In the genomic region with DNA sequence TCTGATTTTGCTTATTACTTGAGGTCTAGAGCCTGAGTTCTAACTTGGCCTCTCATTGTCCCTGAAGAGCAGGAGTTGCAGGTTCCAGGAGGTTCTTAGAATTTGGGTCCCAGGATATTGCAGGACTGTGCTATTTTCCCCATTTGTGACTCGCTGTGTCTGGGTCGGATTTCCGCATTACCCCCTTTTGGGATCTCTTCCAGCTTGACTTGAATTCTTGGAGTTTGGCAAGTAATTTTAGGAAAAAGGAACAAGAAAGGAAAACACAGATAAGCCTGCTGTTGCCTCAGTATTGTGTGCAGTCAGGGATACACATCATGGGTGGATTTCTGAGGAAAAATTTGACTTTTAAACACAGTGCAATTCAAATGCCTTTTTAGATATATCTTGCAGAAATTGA, we compare ENCODE assay signal across 21 mouse cellular contexts. TPM values are rescaled to one million over a fixed set of nuclear protein-coding genes. Genes with fewer than 3 reads are reported as not detected.
DNase-seq lines count a peak whose midpoint lies in the region; ATAC-seq lines count a peak whose summit lies in the region.
"Had no signal": no experiment of that assay in that cellular context is flagged by ENCODE, and none has a peak within 500 bp of the region (broad histone marks: within the 10 kb centered on the region; RNA-seq: fewer than 3 reads in every experiment).

No protein-coding gene starts in this region.

- H3K4me1 ChIP-seq in heart, embryonic 12.5 days (replicated peaks), result peaks cover 32% of the 10 kb centered on the region

- WGBS in heart, embryonic 12.5 days, result 77% methylated on average over 3 of the region's 3 CpGs

- DNase-seq in heart, adult 18-20 months, result peak; percentile 69 to 71
- no peak for DNase-seq in heart, postnatal 14 days
- DNase-seq in heart, postnatal 4 days, result peak; percentile 21
- DNase-seq in lung, postnatal 36 days, result peak; percentile 21
- no peak for DNase-seq in lung, postnatal 14 days
- DNase-seq: adrenal gland, adult 2 months; adrenal gland, postnatal 36 days; cerebellum, adult 2 months; cerebellum, postnatal 10 days; embryo, embryonic 11 days; gastrocnemius, postnatal 10 days had no signal

- no peak overlapping the region for H3K4me3 ChIP-seq in heart, embryonic 12.5 days
- H3K4me3 ChIP-seq: embryonic facial prominence, embryonic 15.5 days; erythroblast, embryonic 14.5 days; forebrain, embryonic 10.5 days; forebrain, embryonic 15.5 days; heart, embryonic 13.5 days; hindbrain, embryonic 12.5 days had no signal

- intact Hi-C loops in heart, postnatal 14 days (cut with DNase I), result no loop called here

- no peaks in the 10 kb centered on the region for H3K36me3 ChIP-seq in heart, embryonic 12.5 days
- H3K36me3 ChIP-seq: embryonic facial prominence, embryonic 15.5 days; forebrain, embryonic 10.5 days; forebrain, embryonic 15.5 days; heart, embryonic 13.5 days; hindbrain, embryonic 12.5 days had no signal

- no peak overlapping the region for H3K4me2 ChIP-seq in heart, embryonic 12.5 days
- H3K4me2 ChIP-seq: embryonic facial prominence, embryonic 15.5 days; forebrain, embryonic 15.5 days; heart, embryonic 13.5 days; hindbrain, embryonic 12.5 days had no signal

- H3K9me3 ChIP-seq in heart, embryonic 12.5 days (replicated peaks), result no peaks in the 10 kb centered on the region
- H3K9me3 ChIP-seq: embryonic facial prominence, embryonic 15.5 days; forebrain, embryonic 10.5 days; forebrain, embryonic 15.5 days; heart, embryonic 13.5 days; hindbrain, embryonic 12.5 days had no signal

- no peak overlapping the region for H3K27ac ChIP-seq in heart, embryonic 12.5 days (ENCODE audit: poor library complexity, severe bottlenecking)
- H3K27ac ChIP-seq: embryonic facial prominence, embryonic 15.5 days; forebrain, embryonic 10.5 days; forebrain, embryonic 15.5 days; heart, embryonic 13.5 days; hindbrain, embryonic 12.5 days had no signal

- no peak for ATAC-seq in heart, embryonic 12.5 days (ENCODE audit: insufficient number of reproducible peaks, low FRiP score)
- ATAC-seq: forebrain, embryonic 15.5 days; hindbrain, embryonic 16.5 days; inflammation-experienced regulatory T-cells, adult 6 months; intestine, postnatal 0 days had no signal

- H3K9ac ChIP-seq in heart, embryonic 12.5 days, result no peak overlapping the region
- H3K9ac ChIP-seq: embryonic facial prominence, embryonic 15.5 days; forebrain, embryonic 15.5 days; heart, embryonic 13.5 days; hindbrain, embryonic 12.5 days had no signal

- no peaks in the 10 kb centered on the region for H3K27me3 ChIP-seq in heart, embryonic 12.5 days (replicated peaks)
- H3K27me3 ChIP-seq: embryonic facial prominence, embryonic 15.5 days; forebrain, embryonic 15.5 days; hindbrain, embryonic 12.5 days had no signal

RNA-seq across cellular contexts. Expression of a gene that starts 40.7 kb away (rescaled TPM):
- 100 to 1,000 TPM; 249 to 266 TPM for total RNA-seq in heart, adult 18-20 months (2021)
- 100 to 1,000 TPM; 172 to 178 TPM for total RNA-seq in heart, postnatal 14 days (2021)
- total RNA-seq in heart, postnatal 4 days (2021), result 100 to 1,000 TPM; 121 to 125 TPM
- polyA plus RNA-seq in heart, embryonic 12.5 days (2016; fragmentation: Nextera tagmentation; extraction: Ambion mirVana), result 32.6 and 35.7 TPM in 2 replicates
- polyA plus RNA-seq: erythroblast, embryonic 14.5 days had no signal

Comparison
In these comparisons a context has a peak if more than half of its experiments do, and no peak if none do; other contexts are left out.
1. DNase-seq: peak in heart, adult 18-20 months (2 of 2), heart, postnatal 4 days (single experiment) and lung, postnatal 36 days (single experiment); none in heart, postnatal 14 days (0 of 2) and lung, postnatal 14 days (single experiment).